Mouse (Mus musculus) limb, embryonic 14.5 days (tissue): ENCODE results near the gene Chst11. TPM values are rescaled to one million over a fixed set of nuclear protein-coding genes. Genes with fewer than 3 reads are reported as not detected.

Source experiments
- ATAC-seq: fragments of 200-750 bp; cut with Nextera tagmentation; 2 replicates; pipeline ENCODE4 v1.8.0; 2017; ENCODE audit warnings: low read depth, moderate number of reproducible peaks, moderate TSS enrichment; ENCODE audit not compliant: low FRiP score
- DNase-seq: peaks from one replicate; pipeline ENCODE4 v3.0.0-alpha.2; 2015; ENCODE audit warnings: low spot score
- H3K27ac ChIP-seq: fragments of 300-500 bp; sonication (generic); replicated peaks from 2 replicates; pipeline ENCODE4 v1.5.1; 2014; ENCODE audit warnings: low read depth, mild to moderate bottlenecking, low read length, moderate library complexity, mixed read lengths
- H3K27me3 ChIP-seq: fragments of 300-500 bp; sonication (generic); 2 replicates; pipeline ENCODE4 v1.6.1; 2014; ENCODE audit warnings: low read length, mixed read lengths; ENCODE audit not compliant: control insufficient read depth, insufficient read depth
- H3K36me3 ChIP-seq: fragments of 300-500 bp; sonication (generic); 2 replicates; pipeline ENCODE4 v1.6.1; 2014; ENCODE audit warnings: mild to moderate bottlenecking, low read length, moderate library complexity, mixed read lengths; ENCODE audit not compliant: control insufficient read depth, insufficient read depth
- H3K4me1 ChIP-seq: fragments of 300-500 bp; sonication (generic); 2 replicates; pipeline ENCODE4 v1.6.1; 2014; ENCODE audit warnings: antibody characterized with exemption, low read length, mixed read lengths; ENCODE audit not compliant: control insufficient read depth, insufficient read depth
- H3K4me2 ChIP-seq: fragments of 300-500 bp; sonication (generic); replicated peaks from 2 replicates; pipeline ENCODE4 v1.6.1; 2014; ENCODE audit warnings: low read depth, mild to moderate bottlenecking, low read length, moderate library complexity; ENCODE audit not compliant: severe bottlenecking
- H3K4me3 ChIP-seq: fragments of 300-500 bp; sonication (generic); replicated peaks from 2 replicates; pipeline ENCODE4 v1.5.1; 2014; ENCODE audit warnings: low read length
- H3K9ac ChIP-seq: fragments of 300-500 bp; sonication (generic); 2 replicates; pipeline ENCODE4 v1.6.1; 2014; ENCODE audit warnings: mild to moderate bottlenecking, low read depth, low read length, moderate library complexity; ENCODE audit not compliant: severe bottlenecking
- H3K9me3 ChIP-seq: fragments of 300-500 bp; sonication (generic); 2 replicates; pipeline ENCODE4 v1.6.1; 2016; ENCODE audit warnings: low read length; ENCODE audit not compliant: control insufficient read depth
- POLR2A ChIP-seq: fragments of 200-500 bp; IDR thresholded peaks from 2 replicates; pipeline ENCODE4 v1.8.0; 2012; ENCODE audit warnings: inconsistent platforms, mild to moderate bottlenecking, moderate library complexity, borderline replicate concordance; ENCODE audit not compliant: insufficient read depth, insufficient read length; ENCODE audit errors: extremely low read depth
- WGBS: fragments of 180-500 bp; shearing (Covaris S2); extraction: QIAGEN DNeasy Blood & Tissue Kit; methylation state at CpG from one replicate; pipeline ENCODE4 v1.1.7; 2014; 5-methylcytosine and 5-hydroxymethylcytosine counted together
- polyA plus RNA-seq, 2 experiments: library from polyadenylated mRNA; depleted of rRNA in 1 of 2; stranded (reverse) in 1 of 2; unstranded in 1 of 2; fragments of >200 nt; fragmentation: Nextera tagmentation in 1 of 2; extraction: Ambion mirVana in 1 of 2; gene quantifications; 2 replicates each; pipeline versions ENCODE4 v1.2.1 to v1.2.3; 2012 to 2014

Gene Chst11
- polyA plus RNA-seq, 2 experiments: 5.2 to 27.6 TPM

DNA sequence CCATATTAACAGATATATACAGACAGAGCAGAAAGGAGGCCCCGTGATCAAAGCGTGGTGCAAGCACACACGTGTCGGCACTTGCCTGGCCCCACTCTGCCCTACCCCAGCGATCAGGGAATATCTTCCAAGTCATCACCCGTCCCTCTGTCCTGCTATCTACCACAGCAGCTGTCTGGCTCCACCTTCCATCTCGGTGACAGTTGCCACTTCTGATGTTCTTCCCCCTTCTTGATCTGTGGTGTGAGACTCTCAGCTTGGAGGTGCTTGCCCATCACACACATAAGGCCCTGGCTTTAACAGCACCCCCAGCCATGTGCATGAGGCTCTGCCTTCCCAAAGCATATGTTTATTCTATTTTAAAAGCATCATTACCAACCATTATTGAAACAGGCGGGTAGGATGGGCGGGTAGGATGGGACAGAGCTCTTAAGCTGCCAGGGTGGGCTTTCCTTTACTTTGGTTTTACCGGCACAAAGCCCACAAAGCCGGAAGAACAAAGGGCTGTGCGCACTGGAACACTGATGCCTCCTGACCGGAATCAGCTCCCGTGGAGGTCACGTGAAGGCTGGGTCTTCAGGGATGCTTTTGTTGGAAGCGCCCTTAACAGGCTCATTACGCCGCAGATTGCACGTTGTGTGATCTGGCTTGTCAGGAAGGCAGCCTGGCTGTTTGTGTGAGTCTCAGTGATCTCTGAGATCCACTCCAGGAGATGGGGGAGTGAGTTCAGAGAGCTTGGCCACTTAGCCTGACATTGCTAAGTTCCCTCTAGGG lies 34.4 kb downstream of the Chst11 start:
- H3K36me3 ChIP-seq: no peaks in the 10 kb centered on the region
- no peak for TF ChIP-seq POLR2A
- ATAC-seq (no peak), DNase-seq (no peak)
- no peaks in the 10 kb centered on the region for H3K9me3 ChIP-seq
- WGBS: 56% methylated on average over 19 of the region's 19 CpGs
- no peak overlapping the region for H3K9ac ChIP-seq
- no peak overlapping the region for H3K4me2 ChIP-seq
- H3K27ac ChIP-seq: no peak overlapping the region
- H3K4me3 ChIP-seq: no peak overlapping the region
- peaks cover 28% of the 10 kb centered on the region for H3K4me1 ChIP-seq
- H3K27me3 ChIP-seq: no peaks in the 10 kb centered on the region

DNA sequence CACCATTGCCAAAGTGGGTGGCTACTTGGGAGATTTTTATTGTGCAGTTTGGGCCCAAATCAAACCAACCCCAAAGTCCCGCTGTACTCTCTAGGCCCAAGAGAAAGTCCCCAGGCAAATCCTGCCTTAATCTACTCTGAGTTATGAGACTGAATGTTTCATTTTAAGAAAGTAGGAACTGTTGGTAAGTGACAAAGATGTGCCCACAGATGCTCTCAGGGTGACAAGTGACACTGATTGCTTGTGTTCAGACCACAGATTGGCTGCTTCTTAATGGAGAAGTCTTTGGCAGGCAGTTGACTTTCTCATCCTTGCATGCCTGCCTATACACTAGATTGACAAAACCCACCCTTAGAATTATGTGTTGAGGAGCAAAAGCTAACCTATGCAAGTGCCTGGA lies 37.3 kb downstream of the Chst11 start:
- Histone ChIP-seq H3K4me1 (peaks cover 30% of the 10 kb centered on the region), H3K9me3 (no peaks in the 10 kb centered on the region), H3K4me3 (no peak overlapping the region), H3K27me3 (no peaks in the 10 kb centered on the region), H3K36me3 (0 out of 2 replicates have a peak, but pooled peaks cover 3% of the 10 kb centered on the region), H3K9ac (no peak overlapping the region), H3K27ac (no peak overlapping the region), H3K4me2 (no peak overlapping the region)
- TF ChIP-seq POLR2A: no peak
- ATAC-seq: no peak
- WGBS: 71% methylated on average over 1 of the region's 1 CpGs
- DNase-seq: no peak

DNA sequence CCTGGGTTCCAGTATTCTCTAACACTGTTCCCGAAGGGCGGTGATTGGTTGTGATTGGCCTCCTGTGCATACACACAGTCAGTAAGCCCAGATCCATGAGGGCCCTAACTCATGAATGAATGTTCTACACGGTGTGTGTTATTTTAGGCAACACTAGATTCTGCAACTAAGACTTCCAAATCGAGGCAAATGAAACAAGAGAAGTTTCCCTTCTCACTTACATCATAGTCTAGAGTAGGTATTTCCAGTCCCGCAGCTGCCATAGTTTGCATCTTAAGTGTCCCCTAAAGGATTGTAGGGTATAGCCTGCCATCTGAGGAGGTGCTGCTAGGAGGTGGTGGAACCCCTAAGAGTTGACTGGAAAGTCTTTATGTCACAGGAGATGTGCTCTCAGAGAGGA lies 40.9 kb downstream of the Chst11 start:
- no peak overlapping the region for H3K4me3 ChIP-seq

DNA sequence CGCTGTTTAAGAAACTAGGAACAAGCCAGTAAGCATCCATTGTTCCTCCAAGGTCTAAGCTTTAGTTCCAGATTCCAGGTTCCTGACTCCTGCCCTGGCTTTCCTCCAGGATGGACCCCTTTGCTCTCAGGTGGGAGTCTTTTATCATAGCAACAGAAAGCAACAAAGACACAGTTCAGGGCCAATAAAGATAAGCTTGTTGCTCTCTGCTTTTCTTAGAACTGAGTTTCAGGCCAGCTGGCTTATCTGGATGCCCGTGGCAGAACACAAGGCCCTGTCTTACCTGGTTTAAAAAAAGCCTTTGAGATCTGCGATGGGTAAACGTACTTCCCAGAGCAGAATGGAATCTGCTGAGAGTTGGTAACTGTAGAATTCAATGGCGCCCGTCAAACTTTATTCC lies 42.4 kb downstream of the Chst11 start:
- ATAC-seq: no peak
- Histone ChIP-seq H3K9ac (no peak overlapping the region), H3K4me2 (no peak overlapping the region), H3K4me1 (peaks cover 24% of the 10 kb centered on the region), H3K4me3 (no peak overlapping the region), H3K27ac (no peak overlapping the region), H3K9me3 (no peaks in the 10 kb centered on the region), H3K27me3 (no peaks in the 10 kb centered on the region), H3K36me3 (0 out of 2 replicates have a peak, but pooled peaks cover 3% of the 10 kb centered on the region)
- WGBS: 82% methylated on average over 6 of the region's 6 CpGs
- no peak for TF ChIP-seq POLR2A
- no peak for DNase-seq

More for the DNA sequence above, 40.9 kb downstream of the Chst11 start:
- H3K4me1 ChIP-seq: peaks cover 21% of the 10 kb centered on the region
- ATAC-seq: no peak
- H3K9ac ChIP-seq: no peak overlapping the region
- H3K27ac ChIP-seq: no peak overlapping the region
- H3K9me3 ChIP-seq: no peaks in the 10 kb centered on the region
- no peaks in the 10 kb centered on the region for H3K27me3 ChIP-seq
- no peak for DNase-seq
- 0 out of 2 replicates have a peak, but pooled peaks cover 3% of the 10 kb centered on the region for H3K36me3 ChIP-seq
- TF ChIP-seq POLR2A: no peak
- 74% methylated on average over 5 of the region's 5 CpGs for WGBS
- no peak overlapping the region for H3K4me2 ChIP-seq

DNA sequence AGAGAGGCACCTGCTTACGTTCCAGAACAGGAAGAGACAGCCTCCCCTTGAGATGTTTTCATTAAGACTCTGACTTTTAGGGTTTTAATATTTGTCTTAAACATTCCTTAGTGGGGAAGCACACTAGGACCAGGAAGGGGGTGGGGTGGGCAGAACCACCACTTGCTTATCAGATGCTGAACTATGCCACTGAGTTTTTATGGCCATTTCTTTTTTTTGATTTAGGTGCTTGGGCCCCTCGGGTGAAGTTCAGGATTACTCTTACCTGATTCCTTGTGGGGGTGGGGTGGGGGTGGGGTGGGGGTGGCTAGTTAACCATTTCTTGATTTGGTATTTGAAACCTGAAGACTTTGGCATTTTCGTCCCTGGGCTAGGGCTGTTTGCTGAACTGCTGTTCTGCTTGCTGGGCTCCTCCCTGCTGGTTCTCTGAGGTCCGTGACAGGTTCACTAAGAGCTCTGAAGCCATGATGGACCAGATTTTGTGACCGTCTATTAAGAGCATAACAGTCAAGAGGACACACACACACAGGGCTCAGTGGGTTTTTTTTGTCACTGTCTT lies 44.9 kb downstream of the Chst11 start:
- ATAC-seq (no peak), DNase-seq (no peak)
- 58% methylated on average over 5 of the region's 5 CpGs for WGBS
- H3K27ac ChIP-seq: no peak overlapping the region
- H3K27me3 ChIP-seq: no peaks in the 10 kb centered on the region
- 0 out of 2 replicates have a peak, but pooled peaks cover 6% of the 10 kb centered on the region for H3K36me3 ChIP-seq
- H3K4me3 ChIP-seq: no peak overlapping the region
- no peak overlapping the region for H3K4me2 ChIP-seq
- TF ChIP-seq POLR2A: no peak
- no peak overlapping the region for H3K9ac ChIP-seq
- H3K9me3 ChIP-seq: no peaks in the 10 kb centered on the region
- peaks cover 14% of the 10 kb centered on the region for H3K4me1 ChIP-seq
